Mouse (Mus musculus) stomach, postnatal 0 days (tissue): ENCODE data around the gene Zfp750. TPM values are rescaled to one million over a fixed set of nuclear protein-coding genes. Genes with fewer than 3 reads are reported as not detected.

Experiments
- ATAC-seq: fragments of 200-750 bp; cut with Nextera tagmentation; 2 replicates; pipeline ENCODE4 v1.8.0; 2017; ENCODE audit not compliant: low FRiP score, low TSS enrichment
- DNase-seq: peaks from one replicate; pipeline ENCODE4 v3.0.0-alpha.2; 2016; ENCODE audit warnings: low spot score
- H3K27ac ChIP-seq: fragments of 300-500 bp; sonication (generic); replicated peaks from 2 replicates; pipeline ENCODE4 v1.5.1; 2014; ENCODE audit warnings: mild to moderate bottlenecking, control low read depth
- H3K27me3 ChIP-seq: fragments of 300-500 bp; sonication (generic); 2 replicates; pipeline ENCODE4 v1.6.1; 2014; ENCODE audit warnings: low read length; ENCODE audit not compliant: control insufficient read depth, insufficient read depth
- H3K36me3 ChIP-seq: fragments of 300-500 bp; sonication (generic); 2 replicates; pipeline ENCODE4 v1.6.1; 2014; ENCODE audit warnings: low read length, mixed read lengths; ENCODE audit not compliant: control insufficient read depth, insufficient read depth
- H3K4me1 ChIP-seq: fragments of 300-500 bp; sonication (generic); replicated peaks from 2 replicates; pipeline ENCODE4 v1.6.1; 2014; ENCODE audit warnings: antibody characterized with exemption; ENCODE audit not compliant: control insufficient read depth, insufficient read depth
- H3K4me2 ChIP-seq: fragments of 300-500 bp; sonication (generic); replicated peaks from 2 replicates; pipeline ENCODE4 v1.6.1; 2014; ENCODE audit warnings: low read depth, mild to moderate bottlenecking, control low read depth, moderate library complexity
- H3K4me3 ChIP-seq: fragments of 300-500 bp; sonication (generic); 2 replicates; pipeline ENCODE4 v1.5.1; 2014; ENCODE audit warnings: low read depth, low read length, control low read depth
- H3K9ac ChIP-seq: fragments of 300-500 bp; sonication (generic); 2 replicates; pipeline ENCODE4 v1.6.1; 2014; ENCODE audit warnings: mild to moderate bottlenecking, low read length, control low read depth, mixed read lengths
- H3K9me3 ChIP-seq: fragments of 300-500 bp; sonication (generic); 2 replicates; pipeline ENCODE4 v1.6.1; 2016; ENCODE audit warnings: low read length; ENCODE audit not compliant: control insufficient read depth
- CTCF ChIP-seq: IDR thresholded peaks from 2 replicates; pipeline ENCODE4 v1.5.1; 2016; ENCODE audit warnings: antibody characterized with exemption, low read depth, mild to moderate bottlenecking, moderate library complexity
- EP300 ChIP-seq: optimal IDR thresholded peaks from 2 replicates; pipeline ENCODE3; 2016; ENCODE audit warnings: antibody characterized with exemption
- WGBS: fragments of 180-500 bp; shearing (Covaris S2); extraction: QIAGEN DNeasy Blood & Tissue Kit; methylation state at CpG from one replicate; pipeline ENCODE4 v1.1.7; 2014; 5-methylcytosine and 5-hydroxymethylcytosine counted together
- polyA plus RNA-seq: library from polyadenylated mRNA; unstranded; fragments of >200 nt; fragmentation: Nextera tagmentation; extraction: Ambion mirVana; gene quantifications from 2 replicates; pipeline ENCODE4 v1.2.1, GENCODE M21; 2015

The Zfp750 gene
- polyA plus RNA-seq, 1 experiment from 2014 or later: 19.2 TPM

GRCm38 (mm10) chr11:121516906-121517305 lies 2.2 kb downstream of the Zfp750 start:
- TF ChIP-seq CTCF: no peak
- TF ChIP-seq EP300: no peak
- WGBS: 45% methylated on average over 3 of the region's 3 CpGs
- Histone ChIP-seq H3K4me3 (no peak overlapping the region), H3K9ac (peak overlapping the region; percentile 45; the same call in 1 of the 2 replicates), H3K27ac (peak overlapping the region; percentile 88), H3K9me3 (no peaks in the 10 kb centered on the region), H3K27me3 (no peaks in the 10 kb centered on the region), H3K4me2 (peak overlapping the region; percentile 38), H3K36me3 (no peaks in the 10 kb centered on the region; the same call in 1 of the 2 replicates), H3K4me1 (0 out of 2 replicates have a peak, but pooled peaks cover 5% of the 10 kb centered on the region)
- ATAC-seq (peak; percentile 62; the same call in 1 of the 2 replicates), DNase-seq (peak; percentile 74)

GRCm38 (mm10) chr11:121515996-121516395 lies 3.1 kb downstream of the Zfp750 start:
- H3K4me3 ChIP-seq: no peak overlapping the region
- 0 out of 2 replicates have a peak overlapping the region, but pooled peaks have one; percentile 27 for H3K9ac ChIP-seq
- no peaks in the 10 kb centered on the region for H3K9me3 ChIP-seq
- H3K4me1 ChIP-seq: 0 out of 2 replicates have a peak, but pooled peaks cover 5% of the 10 kb centered on the region
- H3K4me2 ChIP-seq: no peak overlapping the region
- TF ChIP-seq EP300 (no peak), CTCF (no peak)
- peak overlapping the region; percentile 88 for H3K27ac ChIP-seq
- ATAC-seq (no peak), DNase-seq (no peak)
- H3K36me3 ChIP-seq: no peaks in the 10 kb centered on the region; the same call in 1 of the 2 replicates
- 56% methylated on average over 9 of the region's 9 CpGs for WGBS
- H3K27me3 ChIP-seq: no peaks in the 10 kb centered on the region

- no peaks in the 10 kb centered on the region for H3K27me3 ChIP-seq
These were observed 6.1 kb downstream of the Zfp750 start for GRCm38 (mm10) chr11:121512896-121513572.

GRCm38 (mm10) chr11:121510512-121511246 lies 8.5 kb downstream of the Zfp750 start:
- H3K4me1 ChIP-seq: no peaks in the 10 kb centered on the region
- H3K9ac ChIP-seq: no peak overlapping the region
- no peaks in the 10 kb centered on the region for H3K27me3 ChIP-seq
- 60% methylated on average over 9 of the region's 9 CpGs for WGBS
- no peaks in the 10 kb centered on the region for H3K9me3 ChIP-seq
- H3K27ac ChIP-seq: 0 out of 2 replicates have a peak overlapping the region, but pooled peaks have one; percentile 56
- H3K4me2 ChIP-seq: no peak overlapping the region
- ATAC-seq: peak; percentile 33; the same call in 1 of the 2 replicates
- peak; percentile 27 for DNase-seq
- H3K36me3 ChIP-seq: no peaks in the 10 kb centered on the region; the same call in 1 of the 2 replicates
- no peak for TF ChIP-seq CTCF
- no peak for TF ChIP-seq EP300
- H3K4me3 ChIP-seq: no peak overlapping the region

More at GRCm38 (mm10) chr11:121512896-121513572, 6.1 kb downstream of the Zfp750 start:
- Histone ChIP-seq H3K9me3 (no peaks in the 10 kb centered on the region), H3K4me1 (0 out of 2 replicates have a peak, but pooled peaks cover 5% of the 10 kb centered on the region), H3K36me3 (no peaks in the 10 kb centered on the region; the same call in 1 of the 2 replicates), H3K27ac (no peak overlapping the region), H3K9ac (no peak overlapping the region), H3K4me2 (no peak overlapping the region), H3K4me3 (no peak overlapping the region)
- no peak for TF ChIP-seq CTCF
- ATAC-seq (no peak), DNase-seq (no peak)
- 89% methylated on average over 8 of the region's 8 CpGs for WGBS

GRCm38 (mm10) chr11:121508478-121508877 lies 10.7 kb downstream of the Zfp750 start:
- H3K27me3 ChIP-seq: no peaks in the 10 kb centered on the region

More at GRCm38 (mm10) chr11:121508478-121508877, 10.7 kb downstream of the Zfp750 start:
- Histone ChIP-seq H3K4me3 (no peak overlapping the region), H3K4me2 (no peak overlapping the region), H3K9me3 (no peaks in the 10 kb centered on the region), H3K27ac (no peak overlapping the region), H3K9ac (no peak overlapping the region), H3K4me1 (no peaks in the 10 kb centered on the region), H3K36me3 (peaks cover 2% of the 10 kb centered on the region; the same call in 1 of the 2 replicates)
- 58% methylated on average over 4 of the region's 4 CpGs for WGBS
- TF ChIP-seq EP300: no peak
- TF ChIP-seq CTCF: no peak
- DNase-seq: no peak
- peak; percentile 72 for ATAC-seq
